Mouse (Mus musculus) ES-Bruce4 (cell line): Measurements from ENCODE around the gene Hcst.

Experiments
- CTCF ChIP-seq: IDR thresholded peaks from one replicate; pipeline ENCODE4 v1.8.1; 2011; ENCODE audit warnings: low read depth, low read length
- EP300 ChIP-seq: IDR thresholded peaks from 2 replicates; pipeline ENCODE4 v1.6.1; 2011; ENCODE audit warnings: low read depth, low read length; ENCODE audit not compliant: insufficient read depth
- POLR2A ChIP-seq: IDR thresholded peaks from one replicate; pipeline ENCODE4 v1.8.1; 2011; ENCODE audit warnings: low read length; ENCODE audit not compliant: insufficient read depth

DNA sequence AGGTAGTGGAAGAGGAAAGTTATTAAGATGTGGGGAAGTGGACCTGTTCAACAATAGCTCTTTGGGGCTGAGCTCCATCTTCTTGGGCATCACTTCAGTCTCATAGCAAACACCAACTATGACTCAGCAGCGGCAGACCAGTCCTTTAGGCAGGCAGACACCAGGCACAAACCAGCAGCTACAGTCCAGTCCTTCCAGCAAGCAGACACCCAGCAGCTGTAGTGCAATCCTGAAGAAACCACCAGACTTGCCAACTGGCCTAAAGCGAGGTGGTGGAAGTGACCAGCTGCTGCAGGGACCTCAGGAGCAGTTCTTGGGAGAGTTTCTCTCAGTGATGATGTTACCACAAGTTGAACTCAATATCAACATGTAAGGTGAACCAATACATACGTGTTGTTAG lies 11.0 kb downstream of the Hcst start:
- TF ChIP-seq CTCF, result no peak
- TF ChIP-seq POLR2A, result no peak
- TF ChIP-seq EP300, result no peak
